Mouse (Mus musculus) heart, embryonic 16.5 days (tissue): Measurements from ENCODE around the gene Ccdc136. TPM values are rescaled to one million over a fixed set of nuclear protein-coding genes. Genes with fewer than 3 reads are reported as not detected.

Source experiments
- ATAC-seq: fragments of 200-750 bp; cut with Nextera tagmentation; replicated peaks from 2 replicates; pipeline ENCODE4 v1.8.0; 2017; ENCODE audit warnings: moderate number of reproducible peaks; ENCODE audit not compliant: insufficient read depth, low FRiP score; ENCODE audit errors: extremely low read depth
- H3K27ac ChIP-seq: fragments of 300-500 bp; sonication (generic); 2 replicates; pipeline ENCODE4 v1.5.1; 2014; ENCODE audit warnings: mild to moderate bottlenecking, low read length, control low read depth, moderate library complexity
- H3K27me3 ChIP-seq: fragments of 300-500 bp; sonication (generic); 2 replicates; pipeline ENCODE4 v1.6.1; 2014; ENCODE audit warnings: low read length, mixed read lengths; ENCODE audit not compliant: control insufficient read depth, insufficient read depth
- H3K36me3 ChIP-seq: fragments of 300-500 bp; sonication (generic); 2 replicates; pipeline ENCODE4 v1.6.1; 2014; ENCODE audit not compliant: control insufficient read depth, insufficient read depth
- H3K4me1 ChIP-seq: fragments of 300-500 bp; sonication (generic); 2 replicates; pipeline ENCODE4 v1.6.1; 2014; ENCODE audit warnings: low read length, mixed read lengths; ENCODE audit not compliant: control insufficient read depth, insufficient read depth
- H3K4me2 ChIP-seq: fragments of 300-500 bp; sonication (generic); 2 replicates; pipeline ENCODE4 v1.6.1; 2014; ENCODE audit warnings: low read depth, mild to moderate bottlenecking, control low read depth, low read length
- H3K4me3 ChIP-seq: fragments of 300-500 bp; sonication (generic); 2 replicates; pipeline ENCODE4 v1.5.1; 2014; ENCODE audit warnings: mild to moderate bottlenecking, control low read depth, low read length
- H3K9ac ChIP-seq: fragments of 300-500 bp; sonication (generic); 2 replicates; pipeline ENCODE4 v1.6.1; 2014; ENCODE audit warnings: low read length, control low read depth
- H3K9me3 ChIP-seq: fragments of 300-500 bp; sonication (generic); replicated peaks from 2 replicates; pipeline ENCODE4 v1.6.1; 2016; ENCODE audit warnings: low read length; ENCODE audit not compliant: control insufficient read depth
- WGBS: fragments of 180-500 bp; shearing (Covaris S2); extraction: QIAGEN DNeasy Blood & Tissue Kit; methylation state at CpG from one replicate; pipeline ENCODE4 v1.1.7; 2014; 5-methylcytosine and 5-hydroxymethylcytosine counted together
- polyA plus RNA-seq: library from polyadenylated mRNA; unstranded; fragments of >200 nt; fragmentation: Nextera tagmentation; extraction: Ambion mirVana; gene quantifications from 2 replicates; pipeline ENCODE4 v1.2.1, GENCODE M21; 2015

The Ccdc136 gene
- polyA plus RNA-seq, 1 experiment from 2014 or later, result 21.6 TPM

GRCm38 (mm10) chr6:29406412-29406811 lies 10.3 kb downstream of the Ccdc136 start:
- peaks cover 13% of the 10 kb centered on the region for H3K36me3 ChIP-seq
- no peak for ATAC-seq
- no peaks in the 10 kb centered on the region for H3K9me3 ChIP-seq
- peaks cover 9% of the 10 kb centered on the region for H3K27me3 ChIP-seq
- WGBS, result 84% methylated on average over 6 of the region's 6 CpGs
- no peak overlapping the region for H3K4me3 ChIP-seq
- H3K9ac ChIP-seq, result no peak overlapping the region
- no peaks in the 10 kb centered on the region for H3K4me1 ChIP-seq
- no peak overlapping the region for H3K27ac ChIP-seq
- no peak overlapping the region for H3K4me2 ChIP-seq

GRCm38 (mm10) chr6:29415446-29415845 lies 19.3 kb downstream of the Ccdc136 start:
- Histone ChIP-seq H3K4me2 (no peak overlapping the region; the same call in 1 of the 2 replicates), H3K27ac (peak overlapping the region; percentile 31; the same call in 1 of the 2 replicates), H3K27me3 (no peaks in the 10 kb centered on the region), H3K9me3 (no peaks in the 10 kb centered on the region), H3K9ac (no peak overlapping the region), H3K4me1 (0 out of 2 replicates have a peak, but pooled peaks cover 2% of the 10 kb centered on the region), H3K36me3 (peaks cover 10% of the 10 kb centered on the region), H3K4me3 (no peak overlapping the region)
- 74% methylated on average over 9 of the region's 9 CpGs for WGBS
- no peak for ATAC-seq

- Histone ChIP-seq H3K4me3 (no peak overlapping the region), H3K4me2 (no peak overlapping the region), H3K27ac (no peak overlapping the region), H3K27me3 (no peaks in the 10 kb centered on the region), H3K4me1 (no peaks in the 10 kb centered on the region; the same call in 1 of the 2 replicates), H3K9me3 (no peaks in the 10 kb centered on the region), H3K9ac (no peak overlapping the region), H3K36me3 (no peaks in the 10 kb centered on the region; the same call in 1 of the 2 replicates)
- WGBS, result 74% methylated on average over 2 of the region's 2 CpGs
- ATAC-seq, result no peak
Measured at GRCm38 (mm10) chr6:29420596-29420995, 24.5 kb downstream of the Ccdc136 start.

GRCm38 (mm10) chr6:29425118-29425517 lies 29.0 kb downstream of the Ccdc136 start:
- Histone ChIP-seq H3K27ac (no peak overlapping the region), H3K27me3 (no peaks in the 10 kb centered on the region), H3K9ac (no peak overlapping the region), H3K4me3 (no peak overlapping the region), H3K36me3 (0 out of 2 replicates have a peak, but pooled peaks cover 2% of the 10 kb centered on the region), H3K9me3 (no peaks in the 10 kb centered on the region), H3K4me2 (no peak overlapping the region), H3K4me1 (no peaks in the 10 kb centered on the region; the same call in 1 of the 2 replicates)
- no peak for ATAC-seq
- 84% methylated on average over 8 of the region's 8 CpGs for WGBS

DNA sequence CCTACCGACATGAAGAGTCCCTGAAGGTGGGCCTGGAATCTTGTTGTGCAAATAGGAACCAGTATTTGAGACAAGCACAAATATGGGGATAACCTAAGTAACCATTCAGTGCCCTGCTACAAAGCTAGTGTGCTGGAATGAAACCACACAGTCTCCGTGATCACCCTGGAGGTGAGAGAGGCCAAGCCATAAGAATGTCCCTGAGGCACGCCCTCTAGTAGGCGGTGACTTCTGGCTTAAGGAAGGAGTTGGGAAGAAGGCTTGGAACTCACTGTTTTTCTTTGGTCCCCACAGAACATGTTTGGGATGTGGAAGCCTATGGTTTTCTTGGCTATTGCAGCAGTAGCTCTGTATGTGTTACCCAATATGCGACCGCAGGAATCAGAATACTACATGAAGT lies 30.2 kb downstream of the Ccdc136 start:
- ATAC-seq, result no peak
- peaks cover 11% of the 10 kb centered on the region for H3K4me1 ChIP-seq
- 0 out of 2 replicates have a peak, but pooled peaks cover 2% of the 10 kb centered on the region for H3K36me3 ChIP-seq
- H3K4me3 ChIP-seq, result no peak overlapping the region
- no peak overlapping the region for H3K9ac ChIP-seq
- no peaks in the 10 kb centered on the region for H3K9me3 ChIP-seq
- 76% methylated on average over 6 of the region's 6 CpGs for WGBS
- no peak overlapping the region for H3K27ac ChIP-seq
- no peaks in the 10 kb centered on the region for H3K27me3 ChIP-seq
- H3K4me2 ChIP-seq, result no peak overlapping the region

DNA sequence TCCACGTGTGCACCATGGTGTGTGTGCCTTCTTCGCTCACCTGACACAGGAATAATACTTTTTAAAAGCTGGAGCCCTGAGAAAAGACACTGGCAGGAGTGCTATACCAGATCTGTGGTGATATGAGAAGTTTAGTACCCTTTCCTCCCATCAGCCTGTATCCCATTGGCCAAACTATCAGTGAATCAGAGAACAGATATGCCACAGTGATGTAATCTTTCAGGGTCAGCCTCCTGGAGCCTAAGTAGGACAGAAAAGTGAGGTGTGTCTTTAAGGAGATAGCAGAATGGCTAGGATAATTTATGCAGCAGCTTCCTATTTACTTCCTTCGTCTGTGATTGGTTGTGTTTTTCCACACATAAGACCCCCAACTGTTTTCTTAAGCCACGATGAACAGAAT lies 32.1 kb downstream of the Ccdc136 start:
- ATAC-seq, result no peak
- Histone ChIP-seq H3K9ac (no peak overlapping the region), H3K4me3 (no peak overlapping the region), H3K27me3 (no peaks in the 10 kb centered on the region), H3K36me3 (0 out of 2 replicates have a peak, but pooled peaks cover 2% of the 10 kb centered on the region), H3K9me3 (no peaks in the 10 kb centered on the region), H3K27ac (no peak overlapping the region), H3K4me2 (no peak overlapping the region), H3K4me1 (peaks cover 23% of the 10 kb centered on the region)
- WGBS, result 63% methylated on average over 4 of the region's 4 CpGs

GRCm38 (mm10) chr6:29430681-29431420 lies 34.7 kb downstream of the Ccdc136 start:
- Histone ChIP-seq H3K27me3 (no peaks in the 10 kb centered on the region), H3K9ac (peak overlapping the region; percentile 73), H3K36me3 (0 out of 2 replicates have a peak, but pooled peaks cover 2% of the 10 kb centered on the region), H3K4me1 (peaks cover 27% of the 10 kb centered on the region), H3K4me3 (peak overlapping the region; percentile 12; the same call in 1 of the 2 replicates), H3K4me2 (peak overlapping the region; percentile 47), H3K9me3 (no peaks in the 10 kb centered on the region), H3K27ac (peak overlapping the region; percentile 97)
- no peak for ATAC-seq
- WGBS, result 38% methylated on average over 15 of the region's 15 CpGs

DNA sequence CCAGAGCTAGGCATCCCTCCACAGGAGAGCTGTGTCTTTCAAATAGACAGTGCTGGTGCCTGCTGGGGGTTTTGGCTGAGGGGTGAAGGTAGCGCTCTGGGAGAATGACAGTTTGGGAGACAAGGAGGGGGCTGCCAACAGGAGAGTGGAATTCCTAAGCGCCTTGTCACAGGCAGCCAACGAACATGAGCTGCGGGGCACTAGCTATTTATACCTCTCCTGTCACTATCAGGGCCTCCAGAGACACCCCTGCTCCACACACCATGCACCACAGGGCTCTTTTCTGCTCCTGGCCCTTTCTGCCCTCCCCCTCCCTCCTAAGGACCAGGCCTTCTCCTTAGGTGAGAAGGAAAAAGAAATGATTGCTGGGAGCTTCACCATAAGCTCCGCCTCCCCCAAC lies 35.4 kb downstream of the Ccdc136 start:
- peak overlapping the region; percentile 73 for H3K9ac ChIP-seq
- H3K36me3 ChIP-seq, result 0 out of 2 replicates have a peak, but pooled peaks cover 2% of the 10 kb centered on the region
- peak overlapping the region; percentile 78 for H3K4me2 ChIP-seq
- WGBS, result 12% methylated on average over 5 of the region's 5 CpGs
- no peaks in the 10 kb centered on the region for H3K27me3 ChIP-seq
- no peaks in the 10 kb centered on the region for H3K9me3 ChIP-seq
- peak overlapping the region; percentile 12; the same call in 1 of the 2 replicates for H3K4me3 ChIP-seq
- peak overlapping the region; percentile 97 for H3K27ac ChIP-seq
- peak; percentile 61 for ATAC-seq
- H3K4me1 ChIP-seq, result peaks cover 31% of the 10 kb centered on the region

DNA sequence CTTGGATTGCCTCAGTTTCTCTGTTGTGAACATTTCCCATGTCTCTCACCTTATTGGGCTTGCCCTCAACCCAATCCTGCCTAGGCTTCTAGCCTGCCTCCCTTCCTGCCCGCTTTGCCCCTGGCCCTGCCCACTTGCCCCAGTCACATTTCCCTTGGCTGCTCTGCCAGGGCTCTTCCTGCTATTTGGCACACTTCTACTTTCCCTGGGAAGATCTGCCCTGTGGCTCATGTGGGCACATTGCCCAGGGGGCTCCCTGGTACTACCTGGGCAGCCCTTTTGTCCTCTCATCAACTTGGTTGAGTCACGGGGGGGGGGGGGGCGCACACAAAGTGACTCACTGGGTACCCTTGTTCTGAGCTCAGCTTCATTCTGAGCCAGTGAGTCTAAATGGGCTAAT lies 36.0 kb downstream of the Ccdc136 start:
- H3K27me3 ChIP-seq, result no peaks in the 10 kb centered on the region
- H3K36me3 ChIP-seq, result 0 out of 2 replicates have a peak, but pooled peaks cover 2% of the 10 kb centered on the region
- no peak overlapping the region for H3K4me3 ChIP-seq
- peak overlapping the region; percentile 78 for H3K4me2 ChIP-seq
- no peaks in the 10 kb centered on the region for H3K9me3 ChIP-seq
- WGBS, result 24% methylated on average over 3 of the region's 3 CpGs
- H3K27ac ChIP-seq, result peak overlapping the region; percentile 97
- H3K4me1 ChIP-seq, result peaks cover 38% of the 10 kb centered on the region
- no peak for ATAC-seq
- H3K9ac ChIP-seq, result peak overlapping the region; percentile 4
